Mouse (Mus musculus): Measurements from ENCODE around the gene Gm8660. TPM values are rescaled to one million over a fixed set of nuclear protein-coding genes. Genes with fewer than 3 reads are reported as not detected.
"Not testable (repeated sequence)": the region's sequence is repeated elsewhere in the genome, so short reads cannot be mapped to it uniquely, and the experiment has no call there.

Gm8660 gene
- total RNA-seq (2022): not detected

- not testable (repeated sequence) for DNase-seq (ENCODE audit: low spot score in 2 of 2)
These were observed at the start of gene Gm8660 for GRCm38 (mm10) chr7:22370939-22371338. TSS of gene Gm8660 (minus strand) at chr7:22371039.

GRCm38 (mm10) chr7:22413283-22413682, 42.4 kb upstream of the Gm8660 start, which contains the start of gene Vmn1r148:
TSS of gene Vmn1r148 (plus strand) at chr7:22413583.
- not testable (repeated sequence) for DNase-seq (ENCODE audit: low spot score in 2 of 2)

- not testable (repeated sequence) for DNase-seq (ENCODE audit: low spot score in 2 of 2)
These were observed 41.2 kb downstream of the Gm8660 start, which contains the start of gene Gm4187 for GRCm38 (mm10) chr7:22329617-22330016. TSS of gene Gm4187 (minus strand) at chr7:22329717.

Other genes starting within 250 kb of the Gm8660 start
- not detected for gene Gm10666, start 236.3 kb downstream of the Gm8660 start, total RNA-seq (2022)
- gene Vmn1r142, start 207.0 kb downstream of the Gm8660 start, total RNA-seq (2022): not detected
- not detected for gene Vmn1r143, start 181.7 kb downstream of the Gm8660 start, total RNA-seq (2022)
- not detected for gene Gm8653, start 169.8 kb downstream of the Gm8660 start, total RNA-seq (2022)
- gene Gm8453, start 141.6 kb downstream of the Gm8660 start, total RNA-seq (2022): not detected
- gene Gm4187, start 41.3 kb downstream of the Gm8660 start, total RNA-seq (2022): not detected
- not detected for gene Vmn1r148, start 42.5 kb upstream of the Gm8660 start, total RNA-seq (2022)
- gene Vmn1r149, start 67.2 kb upstream of the Gm8660 start, total RNA-seq (2022): not detected
- not detected for gene Gm10665, start 93.0 kb upstream of the Gm8660 start, total RNA-seq (2022)
- gene Vmn1r151, start 128.6 kb upstream of the Gm8660 start, total RNA-seq (2022): not detected
- not detected for gene Vmn1r152, start 151.9 kb upstream of the Gm8660 start, total RNA-seq (2022)
- not detected for gene Gm8677, start 163.8 kb upstream of the Gm8660 start, total RNA-seq (2022)
- not detected for gene Gm4201, start 194.3 kb upstream of the Gm8660 start, total RNA-seq (2022)
- gene Gm4565, start 217.1 kb upstream of the Gm8660 start, total RNA-seq (2022): not detected

Data from left cerebral cortex, adult 8-10 months (tissue).